Mouse (Mus musculus) heart, embryonic 16.5 days (tissue): ENCODE results near the gene Ube2c. TPM values are rescaled to one million over a fixed set of nuclear protein-coding genes. Genes with fewer than 3 reads are reported as not detected.
A peak's percentile ranks its signal among the peaks of the same experiment; 100 is the strongest.

Source experiments
- ATAC-seq: fragments of 200-750 bp; cut with Nextera tagmentation; replicated peaks from 2 replicates; pipeline ENCODE4 v1.8.0; 2017; ENCODE audit warnings: moderate number of reproducible peaks; ENCODE audit not compliant: insufficient read depth, low FRiP score; ENCODE audit errors: extremely low read depth
- H3K27ac ChIP-seq: fragments of 300-500 bp; sonication (generic); 2 replicates; pipeline ENCODE4 v1.5.1; 2014; ENCODE audit warnings: mild to moderate bottlenecking, low read length, control low read depth, moderate library complexity
- H3K27me3 ChIP-seq: fragments of 300-500 bp; sonication (generic); 2 replicates; pipeline ENCODE4 v1.6.1; 2014; ENCODE audit warnings: low read length, mixed read lengths; ENCODE audit not compliant: control insufficient read depth, insufficient read depth
- H3K36me3 ChIP-seq: fragments of 300-500 bp; sonication (generic); 2 replicates; pipeline ENCODE4 v1.6.1; 2014; ENCODE audit not compliant: control insufficient read depth, insufficient read depth
- H3K4me1 ChIP-seq: fragments of 300-500 bp; sonication (generic); 2 replicates; pipeline ENCODE4 v1.6.1; 2014; ENCODE audit warnings: low read length, mixed read lengths; ENCODE audit not compliant: control insufficient read depth, insufficient read depth
- H3K4me2 ChIP-seq: fragments of 300-500 bp; sonication (generic); 2 replicates; pipeline ENCODE4 v1.6.1; 2014; ENCODE audit warnings: low read depth, mild to moderate bottlenecking, control low read depth, low read length
- H3K4me3 ChIP-seq: fragments of 300-500 bp; sonication (generic); 2 replicates; pipeline ENCODE4 v1.5.1; 2014; ENCODE audit warnings: mild to moderate bottlenecking, control low read depth, low read length
- H3K9ac ChIP-seq: fragments of 300-500 bp; sonication (generic); 2 replicates; pipeline ENCODE4 v1.6.1; 2014; ENCODE audit warnings: low read length, control low read depth
- H3K9me3 ChIP-seq: fragments of 300-500 bp; sonication (generic); replicated peaks from 2 replicates; pipeline ENCODE4 v1.6.1; 2016; ENCODE audit warnings: low read length; ENCODE audit not compliant: control insufficient read depth
- WGBS: fragments of 180-500 bp; shearing (Covaris S2); extraction: QIAGEN DNeasy Blood & Tissue Kit; methylation state at CpG from one replicate; pipeline ENCODE4 v1.1.7; 2014; 5-methylcytosine and 5-hydroxymethylcytosine counted together
- polyA plus RNA-seq: library from polyadenylated mRNA; unstranded; fragments of >200 nt; fragmentation: Nextera tagmentation; extraction: Ambion mirVana; gene quantifications from 2 replicates; pipeline ENCODE4 v1.2.1, GENCODE M21; 2015

Gene Ube2c
- polyA plus RNA-seq, 1 experiment from 2014 or later: 388 TPM

- Histone ChIP-seq H3K27ac (no peak overlapping the region), H3K9ac (peak overlapping the region; percentile 92)
- no peak for ATAC-seq
These were observed 33.7 kb downstream of the Ube2c start for GRCm38 (mm10) chr2:164803201-164803920.

GRCm38 (mm10) chr2:164803921-164804313, 34.2 kb downstream of the Ube2c start:
- H3K4me2 ChIP-seq: peak overlapping the region; percentile 74
- 60% methylated on average over 1 of the region's 1 CpGs for WGBS
- ATAC-seq: no peak
- H3K9ac ChIP-seq: peak overlapping the region; percentile 92
- peaks cover 13% of the 10 kb centered on the region for H3K4me1 ChIP-seq
- peaks cover 9% of the 10 kb centered on the region for H3K36me3 ChIP-seq
- no peaks in the 10 kb centered on the region for H3K27me3 ChIP-seq
- no peaks in the 10 kb centered on the region for H3K9me3 ChIP-seq
- H3K27ac ChIP-seq: no peak overlapping the region; the same call in 1 of the 2 replicates
- peak overlapping the region; percentile 76 for H3K4me3 ChIP-seq

More at GRCm38 (mm10) chr2:164803201-164803920, 33.7 kb downstream of the Ube2c start:
- 86% methylated on average over 16 of the region's 16 CpGs for WGBS
- H3K27me3 ChIP-seq: no peaks in the 10 kb centered on the region
- H3K36me3 ChIP-seq: peaks cover 6% of the 10 kb centered on the region
- H3K4me1 ChIP-seq: peaks cover 13% of the 10 kb centered on the region
- H3K9me3 ChIP-seq: no peaks in the 10 kb centered on the region
- H3K4me3 ChIP-seq: peak overlapping the region; percentile 76; the same call in 1 of the 2 replicates
- H3K4me2 ChIP-seq: peak overlapping the region; percentile 74

GRCm38 (mm10) chr2:164804533-164805331, 35.0 kb downstream of the Ube2c start, which contains the start of the genes Acot8 and Zswim3:
TSS of gene Acot8 (minus strand) at chr2:164804882.
TSS of gene Zswim3 (plus strand) at chr2:164805098.
- Histone ChIP-seq H3K36me3 (peaks cover 8% of the 10 kb centered on the region), H3K9me3 (no peaks in the 10 kb centered on the region), H3K27ac (peak within 1 kb of the TSS; percentile 84), H3K4me1 (peaks cover 13% of the 10 kb centered on the region), H3K27me3 (no peaks in the 10 kb centered on the region), H3K4me2 (peak within 1 kb of the TSS; percentile 96), H3K4me3 (peak within 1 kb of the TSS; percentile 76), H3K9ac (peak within 1 kb of the TSS; percentile 92)
- under 1% methylated on average over 47 of the region's 47 CpGs for WGBS
- peak; percentile 97 for ATAC-seq

GRCm38 (mm10) chr2:164805332-164805718, 35.6 kb downstream of the Ube2c start:
- Histone ChIP-seq H3K27me3 (no peaks in the 10 kb centered on the region), H3K36me3 (peaks cover 8% of the 10 kb centered on the region), H3K4me3 (peak overlapping the region; percentile 76), H3K4me1 (peaks cover 13% of the 10 kb centered on the region), H3K27ac (peak overlapping the region; percentile 79), H3K9me3 (no peaks in the 10 kb centered on the region), H3K4me2 (peak overlapping the region; percentile 96), H3K9ac (peak overlapping the region; percentile 83)
- ATAC-seq: peak; percentile 10; the same call in 1 of the 2 replicates
- WGBS: 2% methylated on average over 21 of the region's 21 CpGs

- WGBS: 66% methylated on average over 7 of the region's 7 CpGs
- Histone ChIP-seq H3K27ac (no peak overlapping the region), H3K9ac (no peak overlapping the region), H3K9me3 (no peaks in the 10 kb centered on the region), H3K4me1 (peaks cover 13% of the 10 kb centered on the region), H3K27me3 (no peaks in the 10 kb centered on the region), H3K4me3 (no peak overlapping the region), H3K4me2 (no peak overlapping the region), H3K36me3 (peaks cover 8% of the 10 kb centered on the region)
- no peak for ATAC-seq
These were observed 36.9 kb downstream of the Ube2c start for GRCm38 (mm10) chr2:164806614-164807013.

GRCm38 (mm10) chr2:164813557-164813956, 43.9 kb downstream of the Ube2c start:
- Histone ChIP-seq H3K4me1 (peaks cover 5% of the 10 kb centered on the region), H3K9me3 (no peaks in the 10 kb centered on the region), H3K9ac (no peak overlapping the region), H3K4me2 (no peak overlapping the region), H3K36me3 (peaks cover 7% of the 10 kb centered on the region), H3K4me3 (no peak overlapping the region), H3K27me3 (no peaks in the 10 kb centered on the region), H3K27ac (no peak overlapping the region)
- no peak for ATAC-seq
- 77% methylated on average over 2 of the region's 2 CpGs for WGBS

- peaks cover 5% of the 10 kb centered on the region for H3K4me1 ChIP-seq
- WGBS: 71% methylated on average over 5 of the region's 5 CpGs
- H3K27me3 ChIP-seq: no peaks in the 10 kb centered on the region
- ATAC-seq: no peak
- no peak overlapping the region for H3K27ac ChIP-seq
- H3K4me3 ChIP-seq: no peak overlapping the region
- H3K4me2 ChIP-seq: no peak overlapping the region
- no peaks in the 10 kb centered on the region for H3K36me3 ChIP-seq
- H3K9me3 ChIP-seq: no peaks in the 10 kb centered on the region
- no peak overlapping the region for H3K9ac ChIP-seq
These were observed 45.6 kb downstream of the Ube2c start for GRCm38 (mm10) chr2:164815348-164815747.

GRCm38 (mm10) chr2:164815821-164816220, 46.1 kb downstream of the Ube2c start:
- no peak for ATAC-seq
- Histone ChIP-seq H3K9ac (no peak overlapping the region), H3K27me3 (no peaks in the 10 kb centered on the region), H3K4me2 (no peak overlapping the region), H3K4me3 (no peak overlapping the region), H3K36me3 (no peaks in the 10 kb centered on the region), H3K4me1 (peaks cover 5% of the 10 kb centered on the region), H3K27ac (no peak overlapping the region), H3K9me3 (no peaks in the 10 kb centered on the region)
- WGBS: 50% methylated on average over 8 of the region's 8 CpGs

GRCm38 (mm10) chr2:164817206-164817605, 47.5 kb downstream of the Ube2c start:
- peaks cover 5% of the 10 kb centered on the region for H3K4me1 ChIP-seq
- WGBS: 58% methylated on average over 6 of the region's 6 CpGs
- no peak overlapping the region for H3K4me3 ChIP-seq
- no peak overlapping the region for H3K4me2 ChIP-seq
- ATAC-seq: no peak
- H3K36me3 ChIP-seq: no peaks in the 10 kb centered on the region
- H3K27ac ChIP-seq: no peak overlapping the region
- no peaks in the 10 kb centered on the region for H3K27me3 ChIP-seq
- no peaks in the 10 kb centered on the region for H3K9me3 ChIP-seq
- H3K9ac ChIP-seq: no peak overlapping the region
